Mouse (Mus musculus) kidney, embryonic 16.5 days (tissue): ENCODE results near the gene Olfr1112. TPM values are rescaled to one million over a fixed set of nuclear protein-coding genes. Genes with fewer than 3 reads are reported as not detected.
"Not testable (repeated sequence)": the region's sequence is repeated elsewhere in the genome, so short reads cannot be mapped to it uniquely, and the experiment has no call there.

Experiments used
- ATAC-seq: fragments of 200-750 bp; cut with Nextera tagmentation; 2 replicates; pipeline ENCODE4 v1.8.0; 2017; ENCODE audit warnings: moderate TSS enrichment; ENCODE audit not compliant: low FRiP score, low TSS enrichment
- H3K27ac ChIP-seq: fragments of 300-500 bp; sonication (generic); 2 replicates; pipeline ENCODE4 v1.5.1; 2014; ENCODE audit warnings: low read length
- H3K27me3 ChIP-seq: fragments of 300-500 bp; sonication (generic); 2 replicates; pipeline ENCODE4 v1.6.1; 2014; ENCODE audit warnings: low read length, control low read depth, mixed read lengths; ENCODE audit not compliant: insufficient read depth
- H3K36me3 ChIP-seq: fragments of 300-500 bp; sonication (generic); 2 replicates; pipeline ENCODE4 v1.6.1; 2014; ENCODE audit warnings: low read length, control low read depth, mixed read lengths; ENCODE audit not compliant: insufficient read depth
- H3K4me1 ChIP-seq: fragments of 300-500 bp; sonication (generic); 2 replicates; pipeline ENCODE4 v1.6.1; 2014; ENCODE audit warnings: low read length, control low read depth, mixed read lengths; ENCODE audit not compliant: insufficient read depth
- H3K4me2 ChIP-seq: fragments of 300-500 bp; sonication (generic); replicated peaks from 2 replicates; pipeline ENCODE4 v1.6.1; 2014; ENCODE audit warnings: low read depth, low read length
- H3K4me3 ChIP-seq: fragments of 300-500 bp; sonication (generic); 2 replicates; pipeline ENCODE4 v1.5.1; 2014; ENCODE audit warnings: mild to moderate bottlenecking, low read length
- H3K9ac ChIP-seq: fragments of 300-500 bp; sonication (generic); replicated peaks from 2 replicates; pipeline ENCODE4 v1.6.1; 2014; ENCODE audit warnings: low read length
- H3K9me3 ChIP-seq: fragments of 300-500 bp; sonication (generic); 2 replicates; pipeline ENCODE4 v1.6.1; 2016; ENCODE audit warnings: low read length, control low read depth
- WGBS: fragments of 180-500 bp; shearing (Covaris S2); extraction: QIAGEN DNeasy Blood & Tissue Kit; methylation state at CpG from one replicate; pipeline ENCODE4 v1.1.7; 2014; 5-methylcytosine and 5-hydroxymethylcytosine counted together
- polyA plus RNA-seq: library from polyadenylated mRNA; unstranded; fragments of >200 nt; fragmentation: Nextera tagmentation; extraction: Ambion mirVana; gene quantifications from 2 replicates; pipeline ENCODE4 v1.2.1, GENCODE M21; 2015

Gene Olfr1112
- polyA plus RNA-seq, result not detected in 2 replicates

- H3K27ac ChIP-seq, result no peak within 1 kb of the TSS
- H3K4me1 ChIP-seq, result no peaks in the 10 kb centered on the region
- no peaks in the 10 kb centered on the region for H3K27me3 ChIP-seq
- H3K4me2 ChIP-seq, result no peak within 1 kb of the TSS
- H3K36me3 ChIP-seq, result no peaks in the 10 kb centered on the region
- H3K4me3 ChIP-seq, result no peak within 1 kb of the TSS
- WGBS, result 94% methylated on average over 1 of the region's 1 CpGs
- H3K9me3 ChIP-seq, result no peaks in the 10 kb centered on the region
- no peak for ATAC-seq
- no peak within 1 kb of the TSS for H3K9ac ChIP-seq
These were observed at the start of gene Olfr1112 for GRCm38 (mm10) chr2:87187498-87187897. Gene Olfr1112 (plus strand): TSS chr2:87187798.

DNA sequence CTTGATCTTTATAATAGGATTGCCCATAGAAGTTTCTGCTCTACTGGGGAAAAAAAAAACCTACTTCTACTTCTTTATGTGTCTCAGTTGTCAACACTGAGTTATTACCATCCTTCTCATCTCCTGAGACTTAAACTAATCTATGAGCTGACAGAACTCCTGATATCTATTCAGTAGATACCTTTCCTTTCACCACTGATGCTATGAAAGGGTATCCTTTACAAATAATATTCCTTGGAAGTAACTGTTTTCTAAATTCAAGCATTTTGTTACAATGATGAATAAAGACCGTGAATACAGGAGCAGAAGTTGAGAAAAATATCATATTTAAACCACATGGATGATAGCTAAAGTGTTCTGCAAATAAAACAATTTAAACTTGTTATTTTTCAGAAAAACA is 47.4 kb upstream of the Olfr1112 start, which contains the start of gene Olfr1110:
TSS of gene Olfr1110 (minus strand) at position 101 of the 400 bp plus-strand sequence.
- Histone ChIP-seq H3K27me3 (no peaks in the 10 kb centered on the region), H3K4me1 (no peaks in the 10 kb centered on the region), H3K27ac (no peak within 1 kb of the TSS), H3K4me3 (no peak within 1 kb of the TSS), H3K9ac (no peak within 1 kb of the TSS), H3K9me3 (no peaks in the 10 kb centered on the region), H3K4me2 (no peak within 1 kb of the TSS), H3K36me3 (no peaks in the 10 kb centered on the region)
- no peak for ATAC-seq
- WGBS, result 90% methylated on average over 1 of the region's 1 CpGs

DNA sequence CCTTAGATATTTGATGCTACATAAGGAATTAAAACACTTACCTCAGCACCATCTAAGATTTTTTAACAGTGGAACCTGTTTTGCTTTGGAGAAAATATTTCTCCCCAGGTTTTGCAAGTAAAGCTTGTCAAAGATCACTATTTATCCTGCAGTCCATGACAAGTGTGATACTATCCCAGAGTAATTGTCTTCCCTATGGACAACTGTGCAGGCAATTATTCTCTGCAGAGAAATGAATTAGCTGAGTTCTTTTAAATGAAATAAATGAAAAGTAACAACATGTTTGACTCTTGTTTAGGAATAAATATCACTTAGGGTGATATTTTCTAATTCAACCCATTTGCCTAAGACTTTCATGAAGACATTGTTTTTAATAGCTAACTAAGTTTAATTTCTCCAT is 35.1 kb upstream of the Olfr1112 start, which contains the start of gene Olfr1111:
TSS of gene Olfr1111 (minus strand) at position 101 of the 400 bp plus-strand sequence.
- ATAC-seq, result no peak
- no peaks in the 10 kb centered on the region for H3K4me1 ChIP-seq
- no peaks in the 10 kb centered on the region for H3K9me3 ChIP-seq
- H3K27me3 ChIP-seq, result no peaks in the 10 kb centered on the region
- H3K9ac ChIP-seq, result no peak within 1 kb of the TSS
- H3K4me3 ChIP-seq, result no peak within 1 kb of the TSS
- H3K36me3 ChIP-seq, result no peaks in the 10 kb centered on the region
- H3K27ac ChIP-seq, result no peak within 1 kb of the TSS
- H3K4me2 ChIP-seq, result no peak within 1 kb of the TSS

DNA sequence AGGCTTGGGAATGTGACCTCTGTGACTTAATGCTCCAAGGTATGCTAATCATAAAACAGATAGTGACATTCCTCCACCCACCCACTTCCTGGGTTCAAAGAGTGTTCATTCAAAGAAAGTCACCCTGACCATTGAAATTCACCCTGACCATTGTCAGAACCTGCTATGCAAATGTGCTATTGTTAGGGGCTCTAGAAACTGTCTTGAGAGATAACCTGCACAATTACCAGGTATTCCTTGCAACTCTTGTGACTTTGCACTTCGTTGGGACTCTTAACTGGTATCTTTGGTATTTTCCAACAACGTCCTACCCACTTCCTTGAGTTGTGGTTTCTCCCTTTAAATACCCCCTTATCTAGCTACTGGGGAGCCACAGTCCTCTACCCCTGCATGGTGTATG is 19.9 kb upstream of the Olfr1112 start:
- ATAC-seq, H3K4me2 ChIP-seq, H3K4me1 ChIP-seq, H3K9ac ChIP-seq, H3K36me3 ChIP-seq, H3K9me3 ChIP-seq, H3K27ac ChIP-seq, H3K4me3 ChIP-seq, H3K27me3 ChIP-seq: not testable (repeated sequence)
- WGBS, result 77% methylated on average over 2 of the region's 2 CpGs

GRCm38 (mm10) chr2:87208670-87209069 is 21.1 kb downstream of the Olfr1112 start, which contains the start of gene Olfr1113:
Gene Olfr1113 (plus strand): TSS chr2:87208970.
- Histone ChIP-seq H3K9ac (no peak within 1 kb of the TSS), H3K9me3 (no peaks in the 10 kb centered on the region), H3K36me3 (no peaks in the 10 kb centered on the region), H3K27me3 (no peaks in the 10 kb centered on the region), H3K27ac (no peak within 1 kb of the TSS), H3K4me2 (no peak within 1 kb of the TSS), H3K4me3 (no peak within 1 kb of the TSS), H3K4me1 (no peaks in the 10 kb centered on the region)
- 89% methylated on average over 2 of the region's 2 CpGs for WGBS
- no peak for ATAC-seq

Other genes with a start within 250 kb of the Olfr1112 start
- gene Olfr1099, start 227.1 kb upstream of the Olfr1112 start, polyA plus RNA-seq, result not detected in 2 replicates
- gene Olfr1100, start 207.8 kb upstream of the Olfr1112 start, polyA plus RNA-seq, result not detected in 2 replicates
- not detected in 2 replicates for gene Olfr1101, start 196.6 kb upstream of the Olfr1112 start, polyA plus RNA-seq
- not detected in 2 replicates for gene Olfr1102, start 189.4 kb upstream of the Olfr1112 start, polyA plus RNA-seq
- not detected in 2 replicates for gene Olfr1104, start 160.7 kb upstream of the Olfr1112 start, polyA plus RNA-seq
- gene Olfr1105, start 151.3 kb upstream of the Olfr1112 start, polyA plus RNA-seq, result not detected in 2 replicates
- gene Olfr1106, start 135.5 kb upstream of the Olfr1112 start, polyA plus RNA-seq, result not detected in 2 replicates
- gene Olfr1107, start 112.0 kb upstream of the Olfr1112 start, polyA plus RNA-seq, result not detected in 2 replicates
- not detected in 2 replicates for gene Olfr1109, start 91.8 kb upstream of the Olfr1112 start, polyA plus RNA-seq
- gene Olfr259, start 73.2 kb upstream of the Olfr1112 start, polyA plus RNA-seq, result not detected in 2 replicates
- gene Olfr1110, start 47.5 kb upstream of the Olfr1112 start, polyA plus RNA-seq, result not detected in 2 replicates
- gene Olfr1111, start 35.2 kb upstream of the Olfr1112 start, polyA plus RNA-seq, result not detected in 2 replicates
- not detected in 2 replicates for gene Olfr1113, start 21.2 kb downstream of the Olfr1112 start, polyA plus RNA-seq
- gene Olfr1115, start 60.2 kb downstream of the Olfr1112 start, polyA plus RNA-seq, result not detected in 2 replicates
- not detected in 2 replicates for gene Olfr1116, start 79.7 kb downstream of the Olfr1112 start, polyA plus RNA-seq
- gene Olfr1118, start 119.8 kb downstream of the Olfr1112 start, polyA plus RNA-seq, result not detected in 2 replicates
- gene Olfr1120, start 167.0 kb downstream of the Olfr1112 start, polyA plus RNA-seq, result not detected in 2 replicates
- gene Olfr1121, start 182.1 kb downstream of the Olfr1112 start, polyA plus RNA-seq, result not detected in 2 replicates
- gene Olfr1122, start 198.1 kb downstream of the Olfr1112 start, polyA plus RNA-seq, result not detected in 2 replicates
- gene Olfr1123, start 228.8 kb downstream of the Olfr1112 start, polyA plus RNA-seq, result not detected in 2 replicates
- 0.09 TPM in 1 of 2 replicates, not detected in the other for gene Olfr1124, start 242.5 kb downstream of the Olfr1112 start, polyA plus RNA-seq